Mouse (Mus musculus): ENCODE data around the gene Hist2h2aa2. TPM values are rescaled to one million over a fixed set of nuclear protein-coding genes. Genes with fewer than 3 reads are reported as not detected.
"Not testable (repeated sequence)": the region's sequence is repeated elsewhere in the genome, so short reads cannot be mapped to it uniquely, and the experiment has no call there.

Hist2h2aa2 gene
- polyA plus RNA-seq, 1 experiment from 2014 or later = 224 TPM

GRCm38 (mm10) chr3:96277428-96277799 is 37.3 kb upstream of the Hist2h2aa2 start:
- ATAC-seq = peak; percentile 66
- Histone ChIP-seq H3K4me2 (ENCODE audit: low read depth, low read length) (peak overlapping the region; percentile 98), H3K4me3 (ENCODE audit: low read depth, low read length) (peak overlapping the region; percentile 63), H3K27me3 (ENCODE audit: insufficient read depth, low read length) (0 out of 2 replicates have a peak, but pooled peaks cover 2% of the 10 kb centered on the region), H3K36me3 (replicated peaks; ENCODE audit: insufficient read depth, low read length) (no peaks in the 10 kb centered on the region), H3K27ac (ENCODE audit: low read depth) (peak overlapping the region; percentile 55), H3K9ac (replicated peaks) (peak overlapping the region; percentile 77), H3K9me3 (ENCODE audit: low read length) (no peaks in the 10 kb centered on the region), H3K4me1 (ENCODE audit: insufficient read depth) (peaks cover 13% of the 10 kb centered on the region)
- peak; percentile 76 for DNase-seq
- WGBS (ENCODE audit: insufficient replicate concordance) = 10% methylated on average over 8 of the region's 8 CpGs
- TF ChIP-seq EP300 (IDR thresholded peaks at IDR 0.05; ENCODE audit: low read depth) (no peak), CTCF (IDR thresholded peaks at IDR 0.05; ENCODE audit: low read depth) (peak; percentile 55; the same call in 1 of the 2 replicates)

- H3K9ac ChIP-seq (replicated peaks) = no peak overlapping the region
- WGBS (ENCODE audit: insufficient replicate concordance) = 60% methylated on average over 17 of the region's 17 CpGs
- DNase-seq = no peak
- no peaks in the 10 kb centered on the region for H3K27me3 ChIP-seq (ENCODE audit: insufficient read depth, low read length)
- ATAC-seq = no peak
- no peak overlapping the region for H3K4me2 ChIP-seq (ENCODE audit: low read depth, low read length)
- no peak for TF ChIP-seq CTCF (IDR thresholded peaks at IDR 0.05; ENCODE audit: low read depth)
- no peak overlapping the region for H3K27ac ChIP-seq (ENCODE audit: low read depth)
- H3K9me3 ChIP-seq (ENCODE audit: low read length) = no peaks in the 10 kb centered on the region
- H3K4me3 ChIP-seq (ENCODE audit: low read depth, low read length) = no peak overlapping the region
- H3K36me3 ChIP-seq (replicated peaks; ENCODE audit: insufficient read depth, low read length) = no peaks in the 10 kb centered on the region
- H3K4me1 ChIP-seq (ENCODE audit: insufficient read depth) = peaks cover 17% of the 10 kb centered on the region
Observed at GRCm38 (mm10) chr3:96273591-96274465, 33.8 kb upstream of the Hist2h2aa2 start.

- peak within 1 kb of the TSS; percentile 89 for H3K4me2 ChIP-seq (ENCODE audit: low read depth, low read length)
- H3K36me3 ChIP-seq (replicated peaks; ENCODE audit: insufficient read depth, low read length) = no peaks in the 10 kb centered on the region
- no peaks in the 10 kb centered on the region for H3K9me3 ChIP-seq (ENCODE audit: low read length)
- no peaks in the 10 kb centered on the region for H3K27me3 ChIP-seq (ENCODE audit: insufficient read depth, low read length)
- H3K4me1 ChIP-seq (ENCODE audit: insufficient read depth) = peaks cover 18% of the 10 kb centered on the region
- peak; percentile 86 for TF ChIP-seq EP300 (IDR thresholded peaks at IDR 0.05; ENCODE audit: low read depth)
- no peak; the same call in 1 of the 2 replicates for TF ChIP-seq CTCF (IDR thresholded peaks at IDR 0.05; ENCODE audit: low read depth)
- under 1% methylated on average over 45 of the region's 45 CpGs for WGBS (ENCODE audit: insufficient replicate concordance)
- H3K4me3 ChIP-seq (ENCODE audit: low read depth, low read length) = peak within 1 kb of the TSS; percentile 52
- peak; percentile 90 for ATAC-seq
- H3K9ac ChIP-seq (replicated peaks) = peak within 1 kb of the TSS; percentile 88
- peak; percentile 90 for DNase-seq
- peak within 1 kb of the TSS; percentile 99 for H3K27ac ChIP-seq (ENCODE audit: low read depth)
Observed at GRCm38 (mm10) chr3:96269511-96270474, 29.7 kb upstream of the Hist2h2aa2 start, which contains the start of gene Hist2h2bb. Gene Hist2h2bb (plus strand): TSS chr3:96269752.

DNA sequence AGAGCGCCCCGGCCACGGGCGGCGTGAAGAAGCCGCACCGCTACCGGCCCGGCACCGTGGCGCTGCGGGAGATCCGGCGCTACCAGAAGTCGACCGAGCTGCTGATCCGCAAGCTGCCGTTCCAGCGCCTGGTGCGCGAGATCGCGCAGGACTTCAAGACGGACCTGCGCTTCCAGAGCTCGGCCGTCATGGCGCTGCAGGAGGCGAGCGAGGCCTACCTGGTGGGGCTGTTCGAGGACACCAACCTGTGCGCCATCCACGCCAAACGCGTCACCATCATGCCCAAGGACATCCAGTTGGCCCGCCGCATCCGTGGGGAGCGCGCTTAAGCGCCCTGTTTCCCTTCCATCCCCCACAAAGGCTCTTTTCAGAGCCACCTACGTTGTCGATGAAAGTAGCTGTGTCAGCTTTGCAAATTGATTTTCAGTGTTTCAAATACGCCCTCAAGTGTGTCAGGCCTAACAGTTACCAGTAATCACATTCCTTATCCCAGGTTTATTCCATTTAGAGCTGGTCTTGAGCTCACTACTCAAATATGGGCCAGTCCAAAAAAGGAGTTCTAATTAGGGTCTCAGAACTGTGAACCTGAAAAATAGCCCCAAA is 28.8 kb upstream of the Hist2h2aa2 start:
- WGBS (ENCODE audit: insufficient replicate concordance) = 0% methylated on average over 9 of the region's 44 CpGs
- H3K4me1 ChIP-seq (ENCODE audit: insufficient read depth) = peaks cover 26% of the 10 kb centered on the region

GRCm38 (mm10) chr3:96268051-96268775 is 28.1 kb upstream of the Hist2h2aa2 start, which contains the start of gene Hist2h3b:
Gene Hist2h3b (plus strand): TSS chr3:96268654.
- H3K4me3 ChIP-seq (ENCODE audit: low read depth, low read length) = peak within 1 kb of the TSS; percentile 52
- peak within 1 kb of the TSS; percentile 89 for H3K4me2 ChIP-seq (ENCODE audit: low read depth, low read length)
- peak; percentile 82 for DNase-seq
- H3K36me3 ChIP-seq (replicated peaks; ENCODE audit: insufficient read depth, low read length) = no peaks in the 10 kb centered on the region
- peak; percentile 49 for ATAC-seq
- H3K4me1 ChIP-seq (ENCODE audit: insufficient read depth) = peaks cover 26% of the 10 kb centered on the region
- TF ChIP-seq EP300 (IDR thresholded peaks at IDR 0.05; ENCODE audit: low read depth) (peak; percentile 70), CTCF (IDR thresholded peaks at IDR 0.05; ENCODE audit: low read depth) (no peak)
- peak within 1 kb of the TSS; percentile 99 for H3K27ac ChIP-seq (ENCODE audit: low read depth)
- WGBS (ENCODE audit: insufficient replicate concordance) = 22% methylated on average over 28 of the region's 30 CpGs
- no peaks in the 10 kb centered on the region for H3K9me3 ChIP-seq (ENCODE audit: low read length)
- H3K27me3 ChIP-seq (ENCODE audit: insufficient read depth, low read length) = no peaks in the 10 kb centered on the region
- peak within 1 kb of the TSS; percentile 85 for H3K9ac ChIP-seq (replicated peaks)

More for the DNA sequence above, 28.8 kb upstream of the Hist2h2aa2 start:
- Histone ChIP-seq H3K4me2 (ENCODE audit: low read depth, low read length) (peak overlapping the region; percentile 74), H3K27ac (ENCODE audit: low read depth) (peak overlapping the region; percentile 99), H3K4me3 (ENCODE audit: low read depth, low read length) (peak overlapping the region; percentile 52), H3K9ac (replicated peaks) (peak overlapping the region; percentile 85)
- ATAC-seq = peak; percentile 49
- peak; percentile 52 for DNase-seq
- H3K27me3 ChIP-seq (ENCODE audit: insufficient read depth, low read length); H3K36me3 ChIP-seq (replicated peaks; ENCODE audit: insufficient read depth, low read length); H3K9me3 ChIP-seq (ENCODE audit: low read length): not testable (repeated sequence)

All from liver, postnatal 0 days (tissue).